ENCODE assay signal across 16 mouse cellular contexts in the genomic region with DNA sequence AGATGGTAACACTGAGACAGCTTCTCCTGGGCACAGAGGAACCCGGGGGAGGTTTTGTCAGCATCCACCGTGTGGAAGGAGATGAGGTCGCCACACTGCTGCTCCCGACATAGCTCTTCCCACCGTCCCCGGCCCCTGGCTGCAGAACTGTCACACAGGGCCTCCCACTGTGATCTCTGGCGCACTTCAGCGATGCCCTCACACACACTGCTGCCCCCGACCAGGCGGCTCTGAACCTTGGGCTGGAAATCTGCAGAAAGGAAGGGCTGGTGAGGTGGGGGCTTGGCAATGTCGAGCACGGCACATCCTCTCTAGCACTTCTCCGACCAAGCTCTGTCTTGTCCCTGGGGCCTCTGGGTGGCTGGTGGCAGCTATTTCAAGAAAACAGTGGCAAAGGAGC. TPM values are rescaled to one million over a fixed set of nuclear protein-coding genes. Genes with fewer than 3 reads are reported as not detected.
DNase-seq lines count a peak whose midpoint lies in the region; ATAC-seq and TF ChIP-seq lines count a peak whose summit lies in the region.
"Had no signal": no experiment of that assay in that cellular context is flagged by ENCODE, and none has a peak within 500 bp of the region (broad histone marks: within the 10 kb centered on the region; RNA-seq: fewer than 3 reads in every experiment).

No protein-coding gene starts in this region.

- H3K36me3 ChIP-seq in forebrain, postnatal 0 days (ENCODE audit: insufficient read depth) = no peaks in the 10 kb centered on the region
- H3K36me3 ChIP-seq in forebrain, embryonic 11.5 days (ENCODE audit: control insufficient read depth, insufficient read depth, low read length) = no peaks in the 10 kb centered on the region
- no peaks in the 10 kb centered on the region for H3K36me3 ChIP-seq in kidney, embryonic 15.5 days
- no peaks in the 10 kb centered on the region for H3K36me3 ChIP-seq in kidney, adult 2 months (ENCODE audit: control insufficient read depth, insufficient read depth, low read length)
- no peaks in the 10 kb centered on the region for H3K36me3 ChIP-seq in embryonic facial prominence, embryonic 14.5 days (ENCODE audit: control insufficient read depth, insufficient read depth, low read length)
- H3K36me3 ChIP-seq in stomach, embryonic 14.5 days (ENCODE audit: control insufficient read depth, insufficient read depth, low read length) = no peaks in the 10 kb centered on the region

- no peak for TF ChIP-seq CTCF in forebrain, postnatal 0 days (IDR thresholded peaks at IDR 0.05; ENCODE audit: low read depth)
- TF ChIP-seq CTCF in kidney, adult 2 months (conservative IDR thresholded peaks at IDR 0.05; ENCODE audit: insufficient read depth, insufficient read length, low read depth, low read length) = no peak

- TF ChIP-seq POLR2A in kidney, adult 2 months (IDR thresholded peaks at IDR 0.05; ENCODE audit: low read depth, low read length) = no peak

- H3K27me3 ChIP-seq in forebrain, postnatal 0 days (ENCODE audit: insufficient read depth, low read length) = no peaks in the 10 kb centered on the region
- H3K27me3 ChIP-seq in forebrain, embryonic 11.5 days (ENCODE audit: control insufficient read depth, insufficient read depth, low read length) = no peaks in the 10 kb centered on the region
- no peaks in the 10 kb centered on the region for H3K27me3 ChIP-seq in kidney, embryonic 15.5 days
- no peaks in the 10 kb centered on the region for H3K27me3 ChIP-seq in kidney, adult 2 months (replicated peaks; ENCODE audit: control insufficient read depth, insufficient read depth, low read length)
- no peaks in the 10 kb centered on the region for H3K27me3 ChIP-seq in embryonic facial prominence, embryonic 14.5 days (replicated peaks; ENCODE audit: control insufficient read depth, insufficient read depth, low read length)
- H3K27me3 ChIP-seq in stomach, embryonic 14.5 days (ENCODE audit: control insufficient read depth, insufficient read depth, low read length) = 0 out of 2 replicates have a peak, but pooled peaks cover 3% of the 10 kb centered on the region
- H3K27me3 ChIP-seq: CH12.LX had no signal

- H3K9me3 ChIP-seq in forebrain, postnatal 0 days (ENCODE audit: low read length) = no peaks in the 10 kb centered on the region
- H3K9me3 ChIP-seq in forebrain, embryonic 11.5 days (ENCODE audit: control insufficient read depth, low read length) = no peaks in the 10 kb centered on the region
- no peaks in the 10 kb centered on the region for H3K9me3 ChIP-seq in kidney, embryonic 15.5 days (replicated peaks)
- H3K9me3 ChIP-seq in embryonic facial prominence, embryonic 14.5 days (ENCODE audit: control insufficient read depth, low read length) = no peaks in the 10 kb centered on the region
- H3K9me3 ChIP-seq in stomach, embryonic 14.5 days (ENCODE audit: control insufficient read depth, low read depth, low read length) = no peaks in the 10 kb centered on the region

- H3K27ac ChIP-seq in forebrain, postnatal 0 days (ENCODE audit: low read depth, low read length) = peak overlapping the region; percentile 66; the same call in 1 of the 2 replicates
- no peak overlapping the region for H3K27ac ChIP-seq in forebrain, embryonic 11.5 days (ENCODE audit: low read depth, low read length)
- H3K27ac ChIP-seq in kidney, embryonic 15.5 days = peak overlapping the region; percentile 57
- H3K27ac ChIP-seq in kidney, adult 2 months (ENCODE audit: insufficient read depth, low read depth, low read length) = no peak overlapping the region
- H3K27ac ChIP-seq in embryonic facial prominence, embryonic 14.5 days (replicated peaks; ENCODE audit: low read depth, low read length) = peak overlapping the region; percentile 71; the same call in 1 of the 2 replicates
- peak overlapping the region; percentile 53 for H3K27ac ChIP-seq in stomach, embryonic 14.5 days (ENCODE audit: low read length)

- H3K4me3 ChIP-seq in forebrain, postnatal 0 days (ENCODE audit: low read depth, low read length) = no peak overlapping the region
- H3K4me3 ChIP-seq in forebrain, embryonic 11.5 days (ENCODE audit: low read depth, low read length) = no peak overlapping the region
- H3K4me3 ChIP-seq in kidney, embryonic 15.5 days (replicated peaks) = no peak overlapping the region
- H3K4me3 ChIP-seq in kidney, adult 2 months (ENCODE audit: insufficient read depth, low read depth, low read length) = no peak overlapping the region
- no peak overlapping the region for H3K4me3 ChIP-seq in embryonic facial prominence, embryonic 14.5 days (ENCODE audit: low read depth, low read length)
- H3K4me3 ChIP-seq in stomach, embryonic 14.5 days (ENCODE audit: low read depth, low read length) = no peak overlapping the region

- H3K4me1 ChIP-seq in forebrain, postnatal 0 days (ENCODE audit: insufficient read depth) = peaks cover 7% of the 10 kb centered on the region; the same call in 1 of the 2 replicates
- peaks cover 18% of the 10 kb centered on the region for H3K4me1 ChIP-seq in forebrain, embryonic 11.5 days (replicated peaks; ENCODE audit: control insufficient read depth, insufficient read depth, low read length)
- H3K4me1 ChIP-seq in kidney, embryonic 15.5 days = peaks cover 30% of the 10 kb centered on the region
- no peaks in the 10 kb centered on the region for H3K4me1 ChIP-seq in kidney, adult 2 months (ENCODE audit: control insufficient read depth, insufficient read depth, low read length)
- H3K4me1 ChIP-seq in embryonic facial prominence, embryonic 14.5 days (ENCODE audit: control insufficient read depth, insufficient read depth, low read length) = peaks cover 19% of the 10 kb centered on the region; the same call in 1 of the 2 replicates
- H3K4me1 ChIP-seq in stomach, embryonic 14.5 days (ENCODE audit: control insufficient read depth, insufficient read depth, low read length) = peaks cover 10% of the 10 kb centered on the region; the same call in 1 of the 2 replicates

- H3K9ac ChIP-seq in forebrain, postnatal 0 days = no peak overlapping the region
- H3K9ac ChIP-seq in forebrain, embryonic 11.5 days (ENCODE audit: low read length) = no peak overlapping the region
- 0 out of 2 replicates have a peak overlapping the region, but pooled peaks have one; percentile 5 for H3K9ac ChIP-seq in kidney, embryonic 15.5 days
- H3K9ac ChIP-seq in embryonic facial prominence, embryonic 14.5 days (ENCODE audit: low read depth, low read length) = no peak overlapping the region
- H3K9ac ChIP-seq in stomach, embryonic 14.5 days (replicated peaks; ENCODE audit: low read depth, low read length) = no peak overlapping the region

- H3K4me2 ChIP-seq in forebrain, postnatal 0 days (ENCODE audit: low read depth) = no peak overlapping the region
- H3K4me2 ChIP-seq in forebrain, embryonic 11.5 days (ENCODE audit: low read depth, low read length, severe bottlenecking) = no peak overlapping the region
- peak overlapping the region; percentile 22; the same call in 1 of the 2 replicates for H3K4me2 ChIP-seq in kidney, embryonic 15.5 days
- H3K4me2 ChIP-seq in embryonic facial prominence, embryonic 14.5 days (ENCODE audit: low read depth, low read length) = no peak overlapping the region
- H3K4me2 ChIP-seq in stomach, embryonic 14.5 days (replicated peaks; ENCODE audit: low read depth, low read length) = no peak overlapping the region

- 22% methylated on average over 13 of the region's 13 CpGs for WGBS in forebrain, postnatal 0 days
- WGBS in forebrain, embryonic 11.5 days = 30% methylated on average over 13 of the region's 13 CpGs
- WGBS in kidney, embryonic 15.5 days = 11% methylated on average over 13 of the region's 13 CpGs
- 29% methylated on average over 13 of the region's 13 CpGs for whole genome bisulfite sequencing in kidney, adult 2 months
- WGBS in embryonic facial prominence, embryonic 14.5 days = 25% methylated on average over 13 of the region's 13 CpGs
- WGBS in stomach, embryonic 14.5 days = 17% methylated on average over 13 of the region's 13 CpGs

- peak; percentile 42 for ATAC-seq in forebrain, postnatal 0 days
- no peak for ATAC-seq in forebrain, embryonic 11.5 days (replicated peaks; ENCODE audit: low FRiP score)
- ATAC-seq in kidney, embryonic 15.5 days (replicated peaks; ENCODE audit: low FRiP score) = peak; percentile 66
- no peak for ATAC-seq in embryonic facial prominence, embryonic 14.5 days (ENCODE audit: low read depth)
- ATAC-seq in stomach, embryonic 14.5 days (ENCODE audit: insufficient number of reproducible peaks, insufficient read depth, low FRiP score, low read depth) = no peak
- ATAC-seq: intestine, postnatal 0 days had no signal

- no peak for DNase-seq in forebrain, postnatal 0 days
- DNase-seq in forebrain, embryonic 11.5 days (ENCODE audit: low spot score) = no peak
- no peak for DNase-seq in kidney, adult 2 months
- DNase-seq in embryonic facial prominence, embryonic 14.5 days (ENCODE audit: low spot score) = no peak
- DNase-seq in urinary bladder, postnatal 14 days (ENCODE audit: low spot score) = no peak
- no peak for DNase-seq in T-cell, adult 2 months (ENCODE audit: low spot score)
- DNase-seq: adrenal gland, postnatal 36 days; layer of hippocampus, postnatal 36 days; lung, postnatal 10 days; thymus, postnatal 25 days had no signal

RNA-seq across cellular contexts. Expression of gene Cd5, which starts 15.7 kb away (rescaled TPM):
- 0.10 TPM in 1 of 2 replicates, not detected in the other for total RNA-seq in forebrain, postnatal 0 days (2014; rRNA removed)
- 0.24 and 0.52 TPM in 2 replicates for polyA plus RNA-seq in forebrain, postnatal 0 days (2015; fragmentation: Nextera tagmentation; extraction: Ambion mirVana)
- polyA plus RNA-seq in forebrain, embryonic 11.5 days (2014; fragmentation: Nextera tagmentation; extraction: Ambion mirVana) = 0.05 TPM in 1 of 2 replicates, not detected in the other
- polyA plus RNA-seq in kidney, embryonic 15.5 days (2015; fragmentation: Nextera tagmentation; extraction: Ambion mirVana) = 0.34 and 0.82 TPM in 2 replicates
- 0.33 and 3.3 TPM in 2 replicates for polyA plus RNA-seq in kidney, adult 2 months (2012; rRNA removed)
- 0.58 and 0.78 TPM in 2 replicates for polyA plus RNA-seq in embryonic facial prominence, embryonic 14.5 days (2014; fragmentation: Nextera tagmentation; extraction: Ambion mirVana)
- 0.77 and 2.1 TPM in 2 replicates for polyA plus RNA-seq in stomach, embryonic 14.5 days (2014; fragmentation: Nextera tagmentation; extraction: Ambion mirVana)
- total RNA-seq: layer of hippocampus, postnatal 36 days had no signal

RNA-seq across cellular contexts. Expression of gene Vps37c, which starts 34.5 kb away (rescaled TPM):
- total RNA-seq in forebrain, postnatal 0 days (2014; rRNA removed) = 27.9 and 29.0 TPM in 2 replicates
- polyA plus RNA-seq in forebrain, postnatal 0 days (2015; fragmentation: Nextera tagmentation; extraction: Ambion mirVana) = 34.5 TPM in 2 replicates
- polyA plus RNA-seq in forebrain, embryonic 11.5 days (2014; fragmentation: Nextera tagmentation; extraction: Ambion mirVana) = 32.1 and 33.4 TPM in 2 replicates
- polyA plus RNA-seq in kidney, embryonic 15.5 days (2015; fragmentation: Nextera tagmentation; extraction: Ambion mirVana) = 29.7 and 31.7 TPM in 2 replicates
- 30.0 and 32.1 TPM in 2 replicates for polyA plus RNA-seq in kidney, adult 2 months (2012; rRNA removed)
- 34.8 and 35.9 TPM in 2 replicates for polyA plus RNA-seq in embryonic facial prominence, embryonic 14.5 days (2014; fragmentation: Nextera tagmentation; extraction: Ambion mirVana)
- 37.5 and 40.4 TPM in 2 replicates for polyA plus RNA-seq in stomach, embryonic 14.5 days (2014; fragmentation: Nextera tagmentation; extraction: Ambion mirVana)

RNA-seq across cellular contexts. Expression of gene Pga5, which starts 45.2 kb away (rescaled TPM):
- not detected in 2 replicates for total RNA-seq in forebrain, postnatal 0 days (2014; rRNA removed)
- polyA plus RNA-seq in forebrain, postnatal 0 days (2015; fragmentation: Nextera tagmentation; extraction: Ambion mirVana) = not detected in 2 replicates
- not detected in 2 replicates for polyA plus RNA-seq in forebrain, embryonic 11.5 days (2014; fragmentation: Nextera tagmentation; extraction: Ambion mirVana)
- not detected in 2 replicates for polyA plus RNA-seq in kidney, embryonic 15.5 days (2015; fragmentation: Nextera tagmentation; extraction: Ambion mirVana)
- polyA plus RNA-seq in kidney, adult 2 months (2012; rRNA removed) = 0.80 and 1.0 TPM in 2 replicates
- 0.14 TPM in 1 of 2 replicates, not detected in the other for polyA plus RNA-seq in embryonic facial prominence, embryonic 14.5 days (2014; fragmentation: Nextera tagmentation; extraction: Ambion mirVana)
- 10.2 and 14.1 TPM in 2 replicates for polyA plus RNA-seq in stomach, embryonic 14.5 days (2014; fragmentation: Nextera tagmentation; extraction: Ambion mirVana)
- total RNA-seq: adrenal gland, postnatal 36 days; gastrocnemius, postnatal 4 days; layer of hippocampus, postnatal 36 days; liver, adult 2 months had no signal
- polyA plus RNA-seq: liver, adult 2 months had no signal

Comparison
In these comparisons a context has a peak if more than half of its experiments do, and no peak if none do; other contexts are left out.
1. ATAC-seq: peak in forebrain, postnatal 0 days (single experiment) and kidney, embryonic 15.5 days (single experiment); none in forebrain, embryonic 11.5 days (single experiment), embryonic facial prominence, embryonic 14.5 days (single experiment) and stomach, embryonic 14.5 days (single experiment).
2. H3K27ac ChIP-seq: peak in forebrain, postnatal 0 days (single experiment), kidney, embryonic 15.5 days (single experiment), embryonic facial prominence, embryonic 14.5 days (single experiment) and stomach, embryonic 14.5 days (single experiment); none in forebrain, embryonic 11.5 days (single experiment) and kidney, adult 2 months (single experiment).